Mouse (Mus musculus) myocyte (in vitro differentiated cells): ENCODE results near the gene Gapt. TPM values are rescaled to one million over a fixed set of nuclear protein-coding genes. Genes with fewer than 3 reads are reported as not detected.
"Not testable (repeated sequence)": the region's sequence is repeated elsewhere in the genome, so short reads cannot be mapped to it uniquely, and the experiment has no call there.

ENCODE experiments used
- H3K27me3 ChIP-seq: one replicate; pipeline ENCODE4 v1.6.1; 2011; ENCODE audit not compliant: control insufficient read depth, insufficient read depth, insufficient read length
- H3K36me3 ChIP-seq: one replicate; pipeline ENCODE4 v1.6.1; 2011; ENCODE audit not compliant: control insufficient read depth, insufficient read depth
- H3K4me2 ChIP-seq: one replicate; pipeline ENCODE4 v1.6.1; 2011; ENCODE audit warnings: low read depth, control low read depth
- H3K4me3 ChIP-seq: one replicate; pipeline ENCODE4 v1.5.1; 2011; ENCODE audit warnings: mild to moderate bottlenecking, control low read depth, moderate library complexity
- H3K79me2 ChIP-seq: one replicate; pipeline ENCODE4 v1.6.1; 2011; ENCODE audit not compliant: control insufficient read depth, insufficient read depth
- H3ac ChIP-seq: one replicate; pipeline ENCODE4 v1.6.1; 2011; ENCODE audit not compliant: control insufficient read depth, insufficient read length
- CEBPB ChIP-seq: IDR thresholded peaks from 2 replicates; pipeline ENCODE4 v1.6.1; 2011; ENCODE audit warnings: mild to moderate bottlenecking, moderate library complexity; ENCODE audit not compliant: poor library complexity, insufficient read depth, severe bottlenecking
- E2F4 ChIP-seq: IDR thresholded peaks from one replicate; pipeline ENCODE4 v1.6.1; 2011; ENCODE audit warnings: mild to moderate bottlenecking, control low read depth, moderate library complexity; ENCODE audit not compliant: insufficient read depth
- MAX ChIP-seq: IDR thresholded peaks from one replicate; pipeline ENCODE4 v1.6.1; 2011; ENCODE audit warnings: low read depth, mild to moderate bottlenecking, control low read depth
- MYOD1 ChIP-seq, 3 experiments: IDR thresholded peaks; one replicate each; pipeline ENCODE4 v1.6.1; 2011; ENCODE audit warnings: control low read depth in 2 of 3, low read depth in 2 of 3, mild to moderate bottlenecking in 2 of 3, moderate library complexity in 1 of 3; ENCODE audit not compliant: insufficient read length in 2 of 3, control insufficient read depth in 1 of 3
- MYOG ChIP-seq, 3 experiments: IDR thresholded peaks; one replicate each; pipeline ENCODE4 v1.6.1; 2011; ENCODE audit warnings: control low read depth in 2 of 3, low read depth in 2 of 3, mild to moderate bottlenecking in 2 of 3; ENCODE audit not compliant: insufficient read length in 2 of 3, control insufficient read depth in 1 of 3, insufficient read depth in 1 of 3
- POLR2A ChIP-seq: IDR thresholded peaks from one replicate; pipeline ENCODE4 v1.6.1; 2011; ENCODE audit warnings: low read depth, mild to moderate bottlenecking, control low read depth, moderate library complexity; ENCODE audit not compliant: insufficient read length
- POLR2AphosphoS2 ChIP-seq: IDR thresholded peaks from one replicate; pipeline ENCODE4 v1.6.1; 2011; ENCODE audit warnings: low read depth, control low read depth; ENCODE audit not compliant: insufficient read length
- REST ChIP-seq: IDR thresholded peaks from one replicate; pipeline ENCODE4 v1.6.1; 2011; ENCODE audit warnings: mild to moderate bottlenecking, control low read depth, moderate library complexity; ENCODE audit not compliant: insufficient read depth, insufficient read length
- SRF ChIP-seq: IDR thresholded peaks from one replicate; pipeline ENCODE4 v1.6.1; 2011; ENCODE audit warnings: low read depth; ENCODE audit not compliant: control insufficient read depth, insufficient read length
- TCF12 ChIP-seq: IDR thresholded peaks from one replicate; pipeline ENCODE4 v1.6.1; 2011; ENCODE audit warnings: mild to moderate bottlenecking, control low read depth; ENCODE audit not compliant: poor library complexity, insufficient read depth, severe bottlenecking
- TCF3 ChIP-seq: IDR thresholded peaks from one replicate; pipeline ENCODE4 v1.6.1; 2011; ENCODE audit warnings: low read depth, control low read depth; ENCODE audit not compliant: insufficient read length
- USF1 ChIP-seq: IDR thresholded peaks from one replicate; pipeline ENCODE4 v1.6.1; 2011; ENCODE audit warnings: low read depth, mild to moderate bottlenecking, control low read depth, moderate library complexity
- polyA plus RNA-seq: library from polyadenylated mRNA; unstranded; fragments of >200 nt; fragmentation: generic; extraction: Trizol; gene quantifications from one replicate; pipeline ENCODE4 v1.2.1, GENCODE M21; 2012; ENCODE audit warnings: missing spikeins

Gene Gapt
- polyA plus RNA-seq, 1 experiment: not detected

DNA sequence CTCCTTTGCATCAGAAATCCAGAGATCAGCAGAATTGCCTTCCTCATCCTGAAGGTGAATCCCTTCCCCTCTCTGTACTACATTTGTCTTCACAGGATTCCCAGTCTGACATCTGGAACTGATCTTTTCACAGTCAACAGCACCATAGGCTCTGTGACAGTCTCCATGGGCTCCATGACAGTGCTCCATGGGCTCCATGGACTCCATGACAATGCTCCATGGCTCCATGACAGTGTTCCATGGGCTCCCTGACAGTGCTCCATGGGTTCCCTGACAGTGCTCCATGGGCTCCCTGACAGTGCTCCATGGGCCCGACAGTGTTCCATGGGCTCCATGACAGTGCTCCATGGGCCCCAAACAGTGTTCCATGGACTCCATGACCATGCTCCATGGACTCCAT, 12.7 kb upstream of the Gapt start:
- no peak overlapping the region for H3K4me3 ChIP-seq
- H3ac ChIP-seq: no peak overlapping the region
- H3K79me2 ChIP-seq: no peaks in the 10 kb centered on the region
- H3K27me3 ChIP-seq: no peaks in the 10 kb centered on the region
- no peak for TF ChIP-seq POLR2A
- TF ChIP-seq MYOG (IDR thresholded peaks at IDR 0.05; ENCODE audit: control insufficient read depth in 1 of 3, insufficient read depth in 1 of 3, insufficient read length in 2 of 3, low read depth in 2 of 3): no peak
- no peak for TF ChIP-seq TCF3
- no peak for TF ChIP-seq TCF12
- TF ChIP-seq REST: no peak
- TF ChIP-seq SRF: no peak
- TF ChIP-seq USF1: no peak
- TF ChIP-seq POLR2AphosphoS2: no peak
- no peak for TF ChIP-seq MYOD1 (IDR thresholded peaks at IDR 0.05; ENCODE audit: control insufficient read depth in 1 of 3, insufficient read length in 2 of 3, low read depth in 2 of 3)
- TF ChIP-seq MAX: no peak
- TF ChIP-seq E2F4: no peak
- TF ChIP-seq CEBPB: no peak
- H3K4me2 ChIP-seq: no peak overlapping the region
- no peaks in the 10 kb centered on the region for H3K36me3 ChIP-seq

- H3K4me3 ChIP-seq, H3K27me3 ChIP-seq, H3K4me2 ChIP-seq, H3K36me3 ChIP-seq, H3ac ChIP-seq, H3K79me2 ChIP-seq: not testable (repeated sequence)
These were observed 11.6 kb upstream of the Gapt start for GRCm38 (mm10) chr13:110368556-110369040.

- Histone ChIP-seq H3ac (no peak overlapping the region), H3K36me3 (no peaks in the 10 kb centered on the region)
These were observed 11.1 kb upstream of the Gapt start for GRCm38 (mm10) chr13:110367961-110368555.

DNA sequence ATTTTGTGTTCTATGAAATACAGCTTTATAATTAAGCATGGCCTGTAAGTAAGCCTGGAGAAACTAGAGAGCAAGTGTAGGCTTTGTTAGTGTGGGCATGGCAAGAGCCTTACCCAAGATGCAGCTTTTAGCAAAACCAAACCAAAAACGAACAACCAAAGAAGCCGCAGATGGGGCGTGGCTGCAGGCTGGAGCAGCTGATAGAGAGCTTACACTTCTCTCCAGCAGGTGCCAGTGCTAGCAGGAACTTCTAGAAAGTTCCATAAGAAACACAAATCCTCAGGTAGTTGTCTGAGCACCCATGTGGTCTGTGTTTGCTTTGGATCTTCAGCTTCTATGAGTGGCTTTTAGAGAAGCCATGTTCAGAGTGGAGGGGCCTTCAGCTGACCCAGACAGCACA, 9.5 kb upstream of the Gapt start:
- Histone ChIP-seq H3ac (no peak overlapping the region), H3K36me3 (no peaks in the 10 kb centered on the region), H3K79me2 (no peaks in the 10 kb centered on the region), H3K27me3 (no peaks in the 10 kb centered on the region), H3K4me3 (no peak overlapping the region), H3K4me2 (no peak overlapping the region)
- TF ChIP-seq TCF3 (no peak), REST (no peak), USF1 (no peak), CEBPB (no peak), TCF12 (no peak)

More at GRCm38 (mm10) chr13:110367961-110368555, 11.1 kb upstream of the Gapt start:
- Histone ChIP-seq H3K79me2 (no peaks in the 10 kb centered on the region), H3K4me2 (no peak overlapping the region), H3K4me3 (no peak overlapping the region), H3K27me3 (no peaks in the 10 kb centered on the region)
- TF ChIP-seq POLR2A (no peak), E2F4 (no peak), MYOG (IDR thresholded peaks at IDR 0.05; ENCODE audit: control insufficient read depth in 1 of 3, insufficient read depth in 1 of 3, insufficient read length in 2 of 3, low read depth in 2 of 3) (no peak), CEBPB (no peak), TCF3 (no peak)

GRCm38 (mm10) chr13:110363722-110364121, 6.7 kb upstream of the Gapt start:
- TF ChIP-seq POLR2AphosphoS2: no peak
- TF ChIP-seq MYOD1 (IDR thresholded peaks at IDR 0.05; ENCODE audit: control insufficient read depth in 1 of 3, insufficient read length in 2 of 3, low read depth in 2 of 3): no peak
- TF ChIP-seq CEBPB: no peak
- no peak for TF ChIP-seq MAX
- no peak for TF ChIP-seq REST
- TF ChIP-seq TCF12: no peak
- TF ChIP-seq SRF: no peak
- TF ChIP-seq USF1: no peak
- no peak for TF ChIP-seq E2F4
- TF ChIP-seq POLR2A: no peak
- no peak for TF ChIP-seq TCF3
- no peak for TF ChIP-seq MYOG (IDR thresholded peaks at IDR 0.05; ENCODE audit: control insufficient read depth in 1 of 3, insufficient read depth in 1 of 3, insufficient read length in 2 of 3, low read depth in 2 of 3)
- H3K4me3 ChIP-seq: no peak overlapping the region
- no peak overlapping the region for H3K4me2 ChIP-seq
- H3ac ChIP-seq: no peak overlapping the region
- H3K79me2 ChIP-seq: no peaks in the 10 kb centered on the region
- no peaks in the 10 kb centered on the region for H3K36me3 ChIP-seq
- H3K27me3 ChIP-seq: no peaks in the 10 kb centered on the region
